Mouse (Mus musculus) cerebellum, adult 2 months (tissue): ENCODE results near the gene Tnik.

ENCODE experiments used
- CTCF ChIP-seq: fragments of 200-500 bp; IDR thresholded peaks from 2 replicates; pipeline ENCODE4 v1.5.1; 2011; ENCODE audit warnings: low read depth, mild to moderate bottlenecking, control low read depth, low read length, moderate library complexity, borderline replicate concordance; ENCODE audit not compliant: insufficient read depth
- POLR2A ChIP-seq: fragments of 200-500 bp; IDR thresholded peaks from 2 replicates; pipeline ENCODE4 v1.6.1; 2011; ENCODE audit warnings: low read length, control low read depth, borderline replicate concordance; ENCODE audit not compliant: insufficient read depth

GRCm38 (mm10) chr3:28226181-28226580, 36.8 kb upstream of the Tnik start:
- TF ChIP-seq CTCF, result no peak
- no peak for TF ChIP-seq POLR2A
